Mouse (Mus musculus) left cerebral cortex, postnatal 10 days (tissue): ENCODE measurements around the gene Ubqln4. TPM values are rescaled to one million over a fixed set of nuclear protein-coding genes. Genes with fewer than 3 reads are reported as not detected.
"Not testable (repeated sequence)": the region's sequence is repeated elsewhere in the genome, so short reads cannot be mapped to it uniquely, and the experiment has no call there.

Experiments used
- DNase-seq, 2 experiments: peaks; one replicate each; pipeline ENCODE4 v3.0.0; 2021 to 2022; ENCODE audit warnings: low spot score in 2 of 2, mixed read lengths in 1 of 2; ENCODE audit errors: extremely low spot score in 1 of 2
- intact Hi-C: fragments of 180-260 bp; cut with DNase I; formaldehyde crosslinking; loops from one replicate; pipeline ENCODE4 v1.15.1; 2025
- total RNA-seq, 2 experiments: library from RNA; stranded (reverse); gene quantifications; 2 replicates each; pipeline ENCODE4 v1.2.3; 2021

Gene Ubqln4
- total RNA-seq, 2 experiments from 2014 or later: 78.8 to 82.6 TPM

GRCm38 (mm10) chr3:88555069-88555605 is 1.6 kb downstream of the Ubqln4 start:
- intact Hi-C loops: no loop called here
- DNase-seq: no peak

DNA sequence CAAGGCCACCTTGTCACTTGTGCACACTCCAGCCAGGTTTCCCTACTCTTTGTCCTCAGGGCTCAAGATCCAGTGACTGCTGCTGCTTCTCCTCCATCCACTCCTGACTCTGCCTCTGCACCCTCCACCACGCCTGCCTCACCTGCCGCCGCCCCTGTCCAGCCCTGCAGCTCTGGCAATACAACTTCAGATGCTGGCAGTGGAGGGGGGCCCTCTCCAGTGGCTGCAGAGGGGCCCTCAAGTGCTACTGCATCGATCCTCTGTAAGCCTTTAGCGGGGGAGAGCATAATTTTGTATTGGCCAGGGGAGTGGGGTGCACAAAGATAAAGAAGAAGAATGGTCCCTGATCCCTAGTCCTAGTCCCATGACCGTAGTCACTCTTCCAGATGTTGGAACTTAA is 2.2 kb downstream of the Ubqln4 start:
- DNase-seq: no peak
- intact Hi-C loops: no loop called here

- DNase-seq: no peak
- intact Hi-C loops: no loop called here
Measured at GRCm38 (mm10) chr3:88556616-88557015, 3.1 kb downstream of the Ubqln4 start.

DNA sequence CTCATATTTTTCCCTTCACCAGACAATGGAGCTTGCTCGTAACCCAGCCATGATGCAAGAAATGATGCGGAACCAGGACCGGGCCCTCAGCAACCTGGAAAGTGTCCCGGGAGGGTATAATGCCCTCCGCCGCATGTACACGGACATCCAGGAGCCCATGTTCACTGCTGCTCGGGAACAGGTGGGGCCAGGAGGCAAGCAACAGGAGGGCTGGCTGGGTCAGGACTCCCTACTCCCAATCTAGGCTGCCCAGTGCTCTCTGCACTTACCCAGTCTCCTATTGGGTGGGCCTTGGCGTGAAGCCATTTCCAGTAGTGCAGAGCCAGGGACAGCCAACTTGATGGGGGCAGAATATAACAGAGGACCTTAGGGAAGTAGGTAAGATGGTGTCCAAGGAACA is 6.0 kb downstream of the Ubqln4 start:
- DNase-seq: no peak
- intact Hi-C loops: no loop called here

GRCm38 (mm10) chr3:88561989-88562388 is 8.4 kb downstream of the Ubqln4 start:
- DNase-seq: no peak
- intact Hi-C loops: no loop called here

- DNase-seq: no peak
- intact Hi-C loops: no loop called here
Measured at GRCm38 (mm10) chr3:88563442-88563841, 9.9 kb downstream of the Ubqln4 start.

GRCm38 (mm10) chr3:88563966-88564365 is 10.4 kb downstream of the Ubqln4 start:
- intact Hi-C loops: no loop called here
- DNase-seq: no peak

DNA sequence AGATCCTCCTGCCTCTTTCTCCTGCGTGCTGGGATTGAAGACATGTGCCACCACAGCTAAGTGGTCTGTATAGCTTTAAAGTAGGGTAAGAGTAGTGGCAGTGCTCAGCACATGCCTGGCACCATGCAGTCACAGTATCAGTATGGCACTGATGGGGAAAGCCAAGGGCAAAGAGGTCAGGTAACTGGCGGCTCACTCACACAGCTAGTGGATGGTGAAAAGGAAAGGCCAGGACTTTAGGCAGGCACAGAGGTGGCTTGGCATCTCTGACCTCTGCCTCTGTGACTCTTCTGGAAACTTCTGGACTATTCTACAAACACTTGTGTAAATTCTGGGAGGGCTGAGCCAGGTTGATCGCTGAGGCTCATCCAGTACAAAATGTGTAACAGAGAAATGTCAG is 12.6 kb downstream of the Ubqln4 start:
- intact Hi-C loops: no loop called here
- DNase-seq: no peak

DNA sequence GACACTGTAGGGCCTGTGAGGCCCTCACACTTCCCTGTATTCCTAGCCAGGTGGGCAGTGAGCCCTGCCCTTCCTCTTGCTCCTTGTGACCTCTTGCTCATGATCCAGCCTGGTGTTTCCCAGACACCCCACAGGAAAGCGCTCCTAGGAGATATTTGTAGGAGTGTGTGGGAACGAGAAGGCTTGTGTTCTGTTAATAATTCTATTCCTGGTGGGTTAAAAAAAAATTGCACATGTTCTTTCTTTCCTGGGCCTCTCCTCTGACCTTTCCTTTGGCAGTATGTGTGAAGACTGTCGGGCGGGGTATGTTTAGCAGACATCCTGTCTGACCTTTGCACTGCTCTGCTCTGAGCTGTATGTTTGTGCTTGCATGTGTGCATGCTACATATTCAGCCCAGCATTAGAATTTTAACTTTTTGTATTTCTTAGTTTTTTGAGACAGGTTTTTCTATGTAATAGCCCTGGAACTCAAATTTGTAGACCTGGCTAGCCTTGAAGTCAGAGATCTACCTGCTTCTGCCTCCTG is 13.0 kb downstream of the Ubqln4 start:
- intact Hi-C loops: no loop called here

GRCm38 (mm10) chr3:88567892-88568291 is 14.3 kb downstream of the Ubqln4 start:
- intact Hi-C loops: no loop called here
- no peak for DNase-seq

More for the DNA sequence above, 13.0 kb downstream of the Ubqln4 start:
- DNase-seq: no peak

DNA sequence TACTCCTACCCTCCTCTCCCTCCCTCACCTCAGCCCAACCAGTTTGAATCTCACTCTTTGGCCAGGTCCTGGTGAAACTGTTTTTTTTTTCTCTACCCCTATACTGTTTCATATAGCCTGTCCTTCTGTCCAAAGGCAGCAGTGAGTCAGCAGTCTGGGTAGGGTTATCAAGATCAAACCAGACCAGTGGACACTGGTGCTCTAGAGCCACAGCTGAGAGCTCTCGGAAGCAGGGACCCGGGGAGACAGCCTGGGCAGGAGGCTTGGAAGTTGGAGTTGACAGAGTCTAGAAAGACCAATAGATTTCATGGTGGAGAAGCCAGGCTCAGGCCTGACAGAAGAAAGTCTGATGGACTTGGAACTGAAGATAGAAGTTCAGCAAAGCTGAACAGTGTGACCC is 15.1 kb downstream of the Ubqln4 start:
- intact Hi-C loops: no loop called here

DNA sequence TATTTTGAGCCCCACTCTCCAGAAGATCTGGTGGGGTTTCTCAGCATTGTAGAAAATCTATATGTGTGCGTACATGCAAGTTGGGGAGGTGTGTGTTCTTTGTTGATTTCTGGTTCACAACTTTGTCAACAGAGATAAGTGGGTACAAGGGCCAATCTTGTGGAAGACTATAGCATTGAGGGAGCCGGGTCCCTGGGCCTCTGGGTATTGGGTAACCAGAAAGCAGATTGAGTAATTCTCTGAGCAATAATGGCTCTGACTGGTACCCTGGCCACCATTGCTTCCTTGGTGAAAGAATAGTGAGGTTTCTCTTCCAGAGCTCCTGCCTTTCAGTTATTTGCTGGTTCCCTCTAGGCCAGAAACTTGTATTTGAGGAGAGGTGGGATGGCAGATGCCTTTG is 15.5 kb downstream of the Ubqln4 start:
- DNase-seq: no peak
- intact Hi-C loops: no loop called here

More for the DNA sequence above, 15.1 kb downstream of the Ubqln4 start:
- DNase-seq: no peak

GRCm38 (mm10) chr3:88569694-88570093 is 16.1 kb downstream of the Ubqln4 start:
- DNase-seq: no peak

DNA sequence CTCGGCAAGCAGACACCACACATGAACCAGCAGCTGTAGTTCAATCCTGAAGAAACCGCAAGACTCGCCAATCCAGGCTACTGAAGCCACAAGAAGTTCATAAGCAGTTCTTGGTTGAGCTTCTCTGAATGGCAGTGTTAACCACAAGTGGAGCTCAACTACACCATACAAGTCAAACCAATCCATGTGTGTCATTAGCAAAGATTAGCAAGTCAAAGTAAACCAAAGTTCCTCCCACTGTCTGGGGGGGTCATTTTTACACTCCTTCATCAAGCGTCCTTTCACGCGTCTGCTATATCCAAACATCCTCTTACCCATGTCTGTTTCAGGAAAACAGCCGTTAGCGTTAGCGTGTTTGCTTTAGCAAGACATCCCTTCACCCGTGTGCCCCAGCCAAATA is 16.8 kb downstream of the Ubqln4 start:
- no peak for DNase-seq
- intact Hi-C loops: no loop called here

More at GRCm38 (mm10) chr3:88569694-88570093, 16.1 kb downstream of the Ubqln4 start:
- intact Hi-C loops: no loop called here

- DNase-seq: no peak
- intact Hi-C loops: no loop called here
Measured at GRCm38 (mm10) chr3:88571856-88572255, 18.3 kb downstream of the Ubqln4 start.

- no peak for DNase-seq
- intact Hi-C loops: no loop called here
Measured at GRCm38 (mm10) chr3:88572835-88573234, 19.3 kb downstream of the Ubqln4 start.

- DNase-seq: no peak
- intact Hi-C loops: no loop called here
Measured at GRCm38 (mm10) chr3:88573810-88574209, 20.3 kb downstream of the Ubqln4 start.

- DNase-seq: no peak
Measured at GRCm38 (mm10) chr3:88575540-88575939, 22.0 kb downstream of the Ubqln4 start, which contains the start of gene Ssr2. Ssr2 (plus strand) TSS chr3:88575876.

GRCm38 (mm10) chr3:88577846-88578245 is 24.3 kb downstream of the Ubqln4 start:
- intact Hi-C loops, DNase-seq: not testable (repeated sequence)

More at GRCm38 (mm10) chr3:88575540-88575939, 22.0 kb downstream of the Ubqln4 start, which contains the start of gene Ssr2:
- intact Hi-C loops: no loop called here

- intact Hi-C loops: no loop called here
- DNase-seq: no peak
Measured at GRCm38 (mm10) chr3:88578498-88579424, 25.2 kb downstream of the Ubqln4 start.
